Mouse (Mus musculus) 3T3-L1 (cell line): ENCODE measurements at regions not wholly inside any gene's neighbourhood (a gene's known extent, or its start where the extent isn't known, plus 50 kb on each side); places are given as distances from the start of the nearest gene placed in this dataset.

ENCODE experiments used
- DNase-seq: peaks from one replicate; pipeline ENCODE4 v3.0.0-alpha.2; 2015; ENCODE audit warnings: low read depth, low spot score

GRCm38 (mm10) chr1:61562091-61562490 lies 76.5 kb upstream of the Pard3b start:
- no peak for DNase-seq

GRCm38 (mm10) chr1:61565471-61565870 lies 73.2 kb upstream of the Pard3b start:
- DNase-seq = no peak

- DNase-seq = no peak
Observed at GRCm38 (mm10) chr1:61574276-61574675, 64.3 kb upstream of the Pard3b start.

GRCm38 (mm10) chr1:61576758-61577157 lies 61.9 kb upstream of the Pard3b start:
- no peak for DNase-seq

- no peak for DNase-seq
Observed at GRCm38 (mm10) chr1:61587251-61587650, 51.4 kb upstream of the Pard3b start.
